Mouse (Mus musculus): Measurements from ENCODE around the gene C1qtnf7.

C1qtnf7 gene

GRCm38 (mm10) chr5:43608073-43608472 is 92.7 kb downstream of the C1qtnf7 start:
- DNase-seq (ENCODE audit: low spot score in 2 of 2): no peak

- peak in 1 of 2 experiments; percentile 36 for DNase-seq (ENCODE audit: low spot score in 2 of 2)
These were observed 94.4 kb downstream of the C1qtnf7 start for GRCm38 (mm10) chr5:43609760-43610159.

- DNase-seq (ENCODE audit: low spot score in 2 of 2): peak; percentile 44 to 69
These were observed 106.4 kb downstream of the C1qtnf7 start for GRCm38 (mm10) chr5:43621575-43622299.

DNA sequence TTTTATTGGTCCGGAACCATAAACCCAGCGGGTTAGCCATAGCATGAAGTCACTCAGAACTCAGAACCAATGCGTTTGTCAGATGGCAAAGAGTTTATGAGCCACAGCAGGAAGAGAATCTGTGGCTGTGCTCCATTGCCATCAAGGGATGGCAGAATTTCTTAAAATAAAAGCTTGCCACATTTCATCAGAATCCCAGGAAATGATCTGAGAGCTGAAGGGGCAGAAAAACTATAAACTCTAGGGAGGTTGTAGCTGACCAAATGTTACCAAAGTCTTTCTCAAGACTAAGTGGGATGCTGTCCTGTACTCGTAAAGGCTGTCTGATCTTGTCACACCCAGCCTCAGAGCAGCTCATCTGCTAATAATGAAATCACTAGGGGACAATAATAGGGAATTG is 110.1 kb downstream of the C1qtnf7 start:
- no peak for DNase-seq (ENCODE audit: low spot score in 2 of 2)

GRCm38 (mm10) chr5:43634071-43634601 is 118.8 kb downstream of the C1qtnf7 start:
- no peak for DNase-seq (ENCODE audit: low spot score in 2 of 2)

DNA sequence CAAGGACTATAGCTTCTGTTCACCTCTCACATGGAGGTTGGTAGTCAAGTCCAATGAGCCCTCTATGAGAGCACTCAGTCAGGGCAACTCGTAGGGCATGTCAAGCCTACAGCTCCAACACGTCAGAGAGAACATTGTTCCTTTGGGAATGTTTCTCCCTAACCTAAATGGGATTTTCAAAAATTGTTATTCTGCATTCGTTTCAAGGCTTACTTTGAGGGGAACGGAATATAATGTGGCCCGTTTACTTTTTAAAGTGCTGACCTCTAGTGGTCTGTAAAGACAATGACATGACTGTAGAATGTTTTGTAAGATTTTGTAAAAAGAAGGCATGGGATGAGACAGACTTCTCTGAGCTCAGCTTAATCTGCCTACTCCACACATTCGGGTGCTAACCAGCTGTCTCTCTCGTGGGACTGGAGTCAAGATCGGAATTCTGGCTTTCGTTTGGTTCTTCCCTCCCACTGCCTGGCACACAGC is 119.3 kb downstream of the C1qtnf7 start:
- peak; percentile 67 to 80 for DNase-seq (ENCODE audit: low spot score in 2 of 2)

- DNase-seq (ENCODE audit: low spot score in 2 of 2): no peak
These were observed 129.7 kb downstream of the C1qtnf7 start for GRCm38 (mm10) chr5:43645020-43645419.

DNA sequence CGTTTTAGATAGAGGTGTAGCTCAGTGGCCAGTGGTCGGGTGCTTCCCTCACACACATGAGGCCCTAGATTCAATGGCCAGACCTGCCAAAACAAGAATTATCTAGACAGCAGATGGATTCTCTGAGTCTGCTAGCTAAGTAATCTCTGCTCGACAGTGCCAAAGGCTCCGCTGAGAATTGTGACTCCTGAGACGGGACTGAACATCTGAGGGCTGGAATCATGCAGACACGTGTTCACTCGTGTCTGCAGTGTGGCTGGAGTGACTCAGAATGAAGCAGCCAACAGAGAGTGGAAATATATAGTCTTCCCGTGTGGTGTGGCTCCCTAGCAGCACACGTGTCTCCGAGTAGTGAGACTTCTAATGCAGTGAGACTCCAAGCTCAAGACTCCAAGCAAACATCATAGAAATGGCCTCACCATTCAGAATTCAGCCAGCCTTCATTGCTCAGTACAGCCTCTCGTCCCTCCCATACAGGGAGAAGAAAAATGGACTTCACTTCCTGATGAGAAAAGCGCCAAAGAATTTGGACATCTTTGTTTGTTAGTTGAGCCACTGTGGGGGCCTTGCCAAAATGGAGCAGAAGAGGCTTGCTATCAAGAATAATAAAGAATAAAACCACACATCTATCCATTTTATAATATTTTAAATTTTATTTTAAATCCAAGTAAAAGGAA is 131.9 kb downstream of the C1qtnf7 start:
- DNase-seq (ENCODE audit: low spot score in 2 of 2): no peak

DNA sequence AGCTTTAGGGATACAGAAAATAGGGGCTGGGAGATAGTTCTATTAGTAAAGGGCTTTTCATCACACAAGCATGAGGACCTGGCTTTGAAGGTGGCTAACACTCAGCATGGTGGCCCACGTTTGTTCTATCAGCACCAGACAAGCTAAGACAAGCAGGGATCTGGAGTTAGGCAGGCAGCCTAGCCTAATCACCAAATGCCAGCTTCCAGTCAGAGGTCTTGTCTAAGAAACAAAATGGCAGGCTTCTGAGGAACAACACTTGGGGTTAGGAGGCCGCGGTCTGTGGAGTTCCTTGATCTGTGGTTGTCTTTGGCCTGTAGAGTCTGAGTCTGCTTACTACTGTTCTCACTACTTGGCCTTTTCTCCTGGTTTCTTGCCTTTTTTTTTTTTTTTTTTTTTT is 146.2 kb downstream of the C1qtnf7 start:
- DNase-seq (ENCODE audit: low spot score in 2 of 2): no peak

- DNase-seq (ENCODE audit: low spot score in 2 of 2): peak; percentile 34 to 57
These were observed 146.9 kb downstream of the C1qtnf7 start, which contains the start of gene Cc2d2a for GRCm38 (mm10) chr5:43661997-43662961. TSS of gene Cc2d2a (plus strand) at chr5:43662346.

DNA sequence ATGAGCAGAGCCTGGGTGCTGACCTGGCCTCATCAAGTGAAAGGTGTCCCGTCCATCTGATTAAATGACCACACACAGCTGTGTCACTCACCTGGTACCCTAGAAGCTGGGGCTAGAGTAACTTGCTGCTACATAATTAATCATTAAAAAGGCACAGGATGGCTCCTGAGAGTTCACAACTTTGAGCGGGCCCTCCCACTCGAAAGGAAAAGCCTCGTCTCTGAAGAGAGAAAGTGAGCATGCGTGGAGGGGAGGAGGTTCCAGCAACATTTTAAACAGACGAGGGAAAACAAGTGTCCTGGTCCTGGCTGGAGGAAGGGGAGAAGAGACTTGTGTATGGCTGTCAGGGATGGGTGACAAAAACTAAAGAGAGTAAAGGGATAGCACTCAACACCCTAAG is 148.2 kb downstream of the C1qtnf7 start:
- no peak for DNase-seq (ENCODE audit: low spot score in 2 of 2)

DNA sequence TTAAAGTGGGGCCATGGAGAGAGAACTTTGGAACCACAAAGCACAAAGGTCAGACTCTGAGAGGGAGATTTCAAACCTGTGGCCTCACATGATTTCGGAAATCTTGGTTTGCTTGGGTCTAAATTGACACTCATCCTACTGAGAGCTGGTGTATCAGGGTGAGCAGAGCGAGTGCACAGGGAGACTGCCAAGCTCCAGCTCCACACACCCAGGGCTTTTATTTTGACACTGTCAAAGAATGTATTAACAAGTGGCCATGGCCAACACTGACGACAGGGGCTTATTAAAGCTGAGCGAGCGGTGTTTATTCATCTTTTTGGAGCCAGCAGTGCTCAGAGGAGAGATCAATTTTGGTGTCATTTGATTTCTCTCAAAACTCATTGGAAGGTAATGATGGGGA is 149.8 kb downstream of the C1qtnf7 start:
- DNase-seq (ENCODE audit: low spot score in 2 of 2): no peak
